Mouse (Mus musculus) forebrain, embryonic 13.5 days (tissue): Measurements from ENCODE around the gene Slc10a7. TPM values are rescaled to one million over a fixed set of nuclear protein-coding genes. Genes with fewer than 3 reads are reported as not detected.

Experiments used
- ATAC-seq: fragments of 200-750 bp; cut with Nextera tagmentation; 2 replicates; pipeline ENCODE4 v1.8.0; 2017
- H3K27ac ChIP-seq: fragments of 300-500 bp; sonication (generic); 2 replicates; pipeline ENCODE4 v1.5.1; 2015; ENCODE audit warnings: inconsistent platforms, mild to moderate bottlenecking, moderate library complexity
- H3K27me3 ChIP-seq: fragments of 300-500 bp; sonication (generic); 2 replicates; pipeline ENCODE4 v1.6.1; 2015; ENCODE audit warnings: mild to moderate bottlenecking, inconsistent platforms
- H3K36me3 ChIP-seq: fragments of 300-500 bp; sonication (generic); 2 replicates; pipeline ENCODE4 v1.6.1; 2015; ENCODE audit warnings: mild to moderate bottlenecking, inconsistent platforms; ENCODE audit not compliant: poor library complexity, severe bottlenecking
- H3K4me1 ChIP-seq: fragments of 300-500 bp; sonication (generic); 2 replicates; pipeline ENCODE4 v1.6.1; 2015; ENCODE audit warnings: inconsistent platforms
- H3K4me2 ChIP-seq: fragments of 300-500 bp; sonication (generic); 2 replicates; pipeline ENCODE4 v1.6.1; 2015; ENCODE audit warnings: inconsistent platforms, mild to moderate bottlenecking, moderate library complexity
- H3K4me3 ChIP-seq: fragments of 300-500 bp; sonication (generic); 2 replicates; pipeline ENCODE4 v1.5.1; 2015; ENCODE audit warnings: mild to moderate bottlenecking, inconsistent platforms
- H3K9ac ChIP-seq: fragments of 300-500 bp; sonication (generic); 2 replicates; pipeline ENCODE4 v1.6.1; 2015; ENCODE audit warnings: mild to moderate bottlenecking, inconsistent platforms
- H3K9me3 ChIP-seq: fragments of 300-500 bp; sonication (generic); replicated peaks from 2 replicates; pipeline ENCODE4 v1.6.1; 2016; ENCODE audit warnings: inconsistent platforms
- WGBS: fragments of 180-500 bp; shearing (Covaris S2); methylation state at CpG from one replicate; pipeline ENCODE4 v1.1.7; 2015; 5-methylcytosine and 5-hydroxymethylcytosine counted together
- polyA plus RNA-seq: library from polyadenylated mRNA; unstranded; fragments of >200 nt; fragmentation: Nextera tagmentation; extraction: Ambion mirVana; gene quantifications from 2 replicates; pipeline ENCODE4 v1.2.1, GENCODE M21; 2015

The Slc10a7 gene
- polyA plus RNA-seq, 1 experiment from 2014 or later, result 11.4 TPM

DNA sequence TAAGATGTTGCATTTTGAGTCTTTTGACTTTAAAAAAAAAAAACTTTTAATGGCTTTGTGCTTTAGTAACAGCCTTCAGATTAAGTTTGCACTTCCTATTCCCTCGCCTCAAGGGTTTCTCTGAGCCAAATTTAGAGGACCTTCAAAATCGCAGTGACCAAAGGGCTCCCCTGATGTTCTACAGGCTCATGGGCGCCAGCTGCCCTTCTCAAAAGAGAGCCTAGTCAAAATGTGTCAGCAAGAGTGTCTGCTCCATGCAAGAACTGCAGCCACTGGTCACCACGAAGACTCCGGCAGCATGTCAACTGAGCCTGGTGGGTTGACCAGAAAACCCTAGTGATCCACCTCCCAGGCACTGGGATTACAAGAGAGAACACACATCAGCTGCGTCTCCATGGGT, 242.0 kb downstream of the Slc10a7 start:
- 90% methylated on average over 6 of the region's 6 CpGs for WGBS
- no peak overlapping the region for H3K9ac ChIP-seq

GRCm38 (mm10) chr8:78754986-78755385, 245.8 kb downstream of the Slc10a7 start:
- Histone ChIP-seq H3K4me3 (no peak overlapping the region), H3K27ac (no peak overlapping the region), H3K27me3 (no peaks in the 10 kb centered on the region), H3K4me2 (no peak overlapping the region), H3K9ac (no peak overlapping the region), H3K36me3 (no peaks in the 10 kb centered on the region), H3K4me1 (no peaks in the 10 kb centered on the region), H3K9me3 (no peaks in the 10 kb centered on the region)
- WGBS, result 81% methylated on average over 4 of the region's 4 CpGs
- no peak for ATAC-seq

More for the DNA sequence above, 242.0 kb downstream of the Slc10a7 start:
- Histone ChIP-seq H3K4me3 (no peak overlapping the region), H3K4me2 (no peak overlapping the region), H3K4me1 (no peaks in the 10 kb centered on the region), H3K27ac (no peak overlapping the region), H3K27me3 (no peaks in the 10 kb centered on the region), H3K9me3 (no peaks in the 10 kb centered on the region), H3K36me3 (no peaks in the 10 kb centered on the region)
- no peak for ATAC-seq

GRCm38 (mm10) chr8:78759139-78759538, 250.0 kb downstream of the Slc10a7 start:
- Histone ChIP-seq H3K9me3 (no peaks in the 10 kb centered on the region), H3K27me3 (no peaks in the 10 kb centered on the region), H3K4me2 (no peak overlapping the region), H3K4me1 (no peaks in the 10 kb centered on the region), H3K9ac (no peak overlapping the region), H3K36me3 (no peaks in the 10 kb centered on the region), H3K27ac (no peak overlapping the region), H3K4me3 (no peak overlapping the region)
- ATAC-seq, result no peak

- Histone ChIP-seq H3K4me3 (no peak overlapping the region), H3K9ac (no peak overlapping the region), H3K27me3 (no peaks in the 10 kb centered on the region), H3K4me2 (no peak overlapping the region), H3K4me1 (no peaks in the 10 kb centered on the region), H3K36me3 (no peaks in the 10 kb centered on the region), H3K27ac (no peak overlapping the region), H3K9me3 (no peaks in the 10 kb centered on the region)
- ATAC-seq, result no peak
Observed at GRCm38 (mm10) chr8:78764976-78765375, 255.8 kb downstream of the Slc10a7 start.

DNA sequence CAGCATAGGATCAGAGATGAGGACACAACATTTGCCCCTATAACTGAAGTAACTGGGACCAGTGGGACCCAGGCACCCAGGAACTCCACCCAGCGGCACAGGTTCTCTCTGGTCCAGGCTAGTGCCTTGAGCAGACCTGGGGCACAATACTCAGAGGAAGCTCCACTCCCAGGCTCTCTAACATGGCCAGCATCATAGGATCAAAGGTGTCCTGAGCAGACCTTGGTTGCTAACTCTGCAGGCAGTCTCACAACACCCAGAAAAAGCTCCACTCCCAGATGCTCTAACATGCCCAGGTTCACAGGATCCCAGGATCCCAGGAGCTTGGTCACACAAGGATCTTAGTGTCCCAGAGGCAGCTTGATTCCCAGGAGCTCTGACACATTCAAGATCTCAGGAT, 256.4 kb downstream of the Slc10a7 start:
- Histone ChIP-seq H3K9me3 (no peaks in the 10 kb centered on the region), H3K36me3 (no peaks in the 10 kb centered on the region), H3K9ac (no peak overlapping the region), H3K4me3 (no peak overlapping the region), H3K27me3 (no peaks in the 10 kb centered on the region), H3K27ac (no peak overlapping the region), H3K4me1 (no peaks in the 10 kb centered on the region), H3K4me2 (no peak overlapping the region)
- no peak for ATAC-seq
- 90% methylated on average over 1 of the region's 1 CpGs for WGBS

GRCm38 (mm10) chr8:78770584-78770983, 261.4 kb downstream of the Slc10a7 start:
- Histone ChIP-seq H3K27me3 (no peaks in the 10 kb centered on the region), H3K27ac (no peak overlapping the region), H3K9me3 (no peaks in the 10 kb centered on the region), H3K36me3 (no peaks in the 10 kb centered on the region), H3K4me1 (no peaks in the 10 kb centered on the region), H3K4me2 (no peak overlapping the region), H3K9ac (no peak overlapping the region), H3K4me3 (no peak overlapping the region)
- ATAC-seq, result no peak
- WGBS, result 94% methylated on average over 3 of the region's 3 CpGs

DNA sequence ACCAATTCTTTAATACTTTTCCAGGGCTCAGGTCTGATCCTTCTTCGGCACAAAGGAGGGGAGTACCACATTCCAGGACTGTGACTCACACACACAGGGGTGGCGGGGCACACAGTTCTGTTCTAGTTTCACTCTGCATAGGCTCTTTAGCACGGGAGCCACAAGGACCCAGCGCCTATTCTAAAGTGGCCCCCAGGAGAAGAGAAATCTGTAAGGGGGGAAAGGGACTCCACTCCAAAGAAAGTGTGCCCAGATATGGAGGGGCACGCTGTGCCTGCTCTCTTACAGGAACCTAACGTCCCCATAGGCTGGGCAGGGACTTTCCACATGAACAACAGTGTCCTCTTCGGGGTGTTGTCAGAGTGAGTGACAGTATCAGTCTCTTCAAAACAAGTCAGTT, 262.1 kb downstream of the Slc10a7 start:
- 65% methylated on average over 7 of the region's 7 CpGs for whole genome bisulfite sequencing

DNA sequence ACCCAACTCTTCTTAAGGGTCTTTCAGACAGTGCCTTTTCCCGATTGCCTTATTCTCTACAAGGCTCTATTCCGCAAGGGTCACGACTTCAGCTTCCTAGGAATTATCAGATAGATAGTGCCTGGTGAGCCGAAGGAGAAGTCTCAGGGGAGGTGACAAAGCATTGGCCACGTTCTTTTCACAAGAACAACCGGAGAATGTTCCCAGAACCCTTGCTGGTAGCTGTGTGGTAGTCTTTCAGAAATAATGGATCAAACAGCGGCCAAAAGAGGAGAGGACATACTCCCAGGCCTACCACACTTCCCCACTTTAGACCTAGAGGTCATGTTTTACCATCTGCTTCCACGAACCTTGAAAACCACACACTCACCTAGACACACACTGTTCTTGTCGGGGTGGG, 267.7 kb downstream of the Slc10a7 start:
- H3K4me3 ChIP-seq, result no peak overlapping the region
- no peaks in the 10 kb centered on the region for H3K4me1 ChIP-seq
- no peak overlapping the region for H3K9ac ChIP-seq
- 95% methylated on average over 9 of the region's 9 CpGs for WGBS
- H3K9me3 ChIP-seq, result no peaks in the 10 kb centered on the region
- no peak for ATAC-seq
- no peak overlapping the region for H3K27ac ChIP-seq
- H3K4me2 ChIP-seq, result no peak overlapping the region
- no peaks in the 10 kb centered on the region for H3K27me3 ChIP-seq
- no peaks in the 10 kb centered on the region for H3K36me3 ChIP-seq

More for the DNA sequence above, 262.1 kb downstream of the Slc10a7 start:
- Histone ChIP-seq H3K9ac (no peak overlapping the region), H3K4me3 (no peak overlapping the region), H3K4me2 (no peak overlapping the region), H3K9me3 (no peaks in the 10 kb centered on the region), H3K4me1 (no peaks in the 10 kb centered on the region), H3K27ac (no peak overlapping the region), H3K27me3 (no peaks in the 10 kb centered on the region), H3K36me3 (no peaks in the 10 kb centered on the region)
- no peak for ATAC-seq

Other genes with a start within 250 kb of the Slc10a7 start
- gene Pou4f2, start 72.7 kb upstream of the Slc10a7 start, polyA plus RNA-seq, result 0.05 TPM in 1 of 2 replicates, not detected in the other
- gene Rbmxl1, start 448 bp upstream of the Slc10a7 start, polyA plus RNA-seq, result 312 TPM in 2 replicates